Mouse (Mus musculus) G1E (cell line): Measurements from ENCODE around the gene Apoa5.

Source experiments
- CTCF ChIP-seq: IDR thresholded peaks from 2 replicates; pipeline ENCODE4 v1.5.1; 2012; ENCODE audit warnings: low read depth, low read length, inconsistent platforms, mixed read lengths
- GATA1 ChIP-seq: IDR thresholded peaks from 2 replicates; pipeline ENCODE4 v1.6.1; 2012; ENCODE audit warnings: borderline replicate concordance, low read length, inconsistent platforms, mixed read lengths
- POLR2AphosphoS5 ChIP-seq: IDR thresholded peaks from 2 replicates; pipeline ENCODE4 v1.6.1; 2012; ENCODE audit warnings: low read depth, low read length, inconsistent platforms; ENCODE audit not compliant: insufficient replicate concordance

DNA sequence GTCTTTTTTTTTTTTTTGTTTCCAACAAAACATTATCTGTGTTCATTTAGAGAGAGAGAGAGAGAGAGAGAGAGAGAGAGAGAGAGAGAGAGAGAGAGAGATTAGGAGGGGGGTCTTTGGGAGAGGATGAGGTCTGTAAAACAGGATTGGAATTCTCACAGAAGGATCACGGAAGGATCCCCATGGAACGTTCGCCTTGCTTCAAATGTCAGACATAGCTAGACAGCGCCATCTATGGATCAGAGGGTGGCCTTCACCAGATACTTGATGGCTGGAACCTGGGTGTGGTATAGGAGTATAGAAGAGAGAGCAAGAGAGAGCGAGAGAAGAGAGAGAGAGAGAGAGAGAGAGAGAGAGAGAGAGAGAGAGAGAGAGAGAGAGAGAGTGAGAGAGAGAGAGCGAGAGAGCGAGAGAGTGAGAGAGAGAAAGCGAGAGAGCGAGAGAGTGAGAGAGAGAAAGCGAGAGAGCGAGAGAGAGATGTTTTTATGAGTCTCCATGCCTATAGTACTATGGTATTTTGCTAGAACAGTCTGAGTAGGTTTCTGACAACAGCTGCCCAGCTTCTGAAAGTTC, 21.6 kb upstream of the Apoa5 start:
- TF ChIP-seq CTCF (peak; percentile 39; the same call in 1 of the 2 replicates), GATA1 (no peak), POLR2AphosphoS5 (no peak)
